Mouse (Mus musculus): ENCODE measurements around the gene Hcfc2. TPM values are rescaled to one million over a fixed set of nuclear protein-coding genes. Genes with fewer than 3 reads are reported as not detected.

Gene Hcfc2
- 27.6 TPM for polyA plus RNA-seq (2017; shearing (Covaris generic))

GRCm38 (mm10) chr10:82695956-82696355 is at the start of gene Hcfc2:
TSS of gene Hcfc2 (plus strand) at chr10:82696160.

GRCm38 (mm10) chr10:82690494-82690893 is 5.5 kb upstream of the Hcfc2 start, which contains the start of gene Glt8d2:
TSS of gene Glt8d2 (minus strand) at chr10:82690650.

GRCm38 (mm10) chr10:82763840-82764631 is 68.1 kb downstream of the Hcfc2 start, which contains the start of gene Nfyb:
TSS of gene Nfyb (minus strand) at chr10:82764144.

Other genes starting within 250 kb of the Hcfc2 start
- gene Gm1553, start 203.5 kb upstream of the Hcfc2 start, polyA plus RNA-seq (2017; shearing (Covaris generic)), result not detected
- gene 1190007I07Rik, start 72.9 kb upstream of the Hcfc2 start, polyA plus RNA-seq (2017; shearing (Covaris generic)), result 14.2 TPM
- gene Tdg, start 66.3 kb upstream of the Hcfc2 start, polyA plus RNA-seq (2017; shearing (Covaris generic)), result 96.6 TPM
- gene Glt8d2, start 5.5 kb upstream of the Hcfc2 start, polyA plus RNA-seq (2017; shearing (Covaris generic)), result 0.49 TPM
- 51.2 TPM for gene Nfyb, start 68.0 kb downstream of the Hcfc2 start, polyA plus RNA-seq (2017; shearing (Covaris generic))
- gene Txnrd1, start 137.8 kb downstream of the Hcfc2 start, polyA plus RNA-seq (2017; shearing (Covaris generic)), result 75.2 TPM
- gene Eid3, start 170.5 kb downstream of the Hcfc2 start, polyA plus RNA-seq (2017; shearing (Covaris generic)), result 0.39 TPM